Mouse (Mus musculus) macrophage (primary cell): Measurements from ENCODE around the gene Afm. TPM values are rescaled to one million over a fixed set of nuclear protein-coding genes. Genes with fewer than 3 reads are reported as not detected.

Experiments used
- H3K27ac ChIP-seq: fragments of 350-480 bp; formaldehyde crosslinking; 2 replicates; pipeline ENCODE4 v1.9.0; 2021
- H3K36me3 ChIP-seq: fragments of 350-480 bp; formaldehyde crosslinking; 2 replicates; pipeline ENCODE4 v1.9.0; 2021; ENCODE audit errors: inconsistent target
- H3K4me3 ChIP-seq: fragments of 350-480 bp; formaldehyde crosslinking; 2 replicates; pipeline ENCODE4 v1.9.0; 2021; ENCODE audit errors: inconsistent target
- H3K79me2 ChIP-seq: fragments of 350-480 bp; formaldehyde crosslinking; 2 replicates; pipeline ENCODE4 v1.9.0; 2021; ENCODE audit errors: inconsistent target
- WGBS: methylation state at CpG from one replicate; pipeline ENCODE4 v1.1.7; 2026; ENCODE audit warnings: inconsistent platforms; ENCODE audit not compliant: missing documents; 5-methylcytosine and 5-hydroxymethylcytosine counted together
- polyA plus RNA-seq: library from polyadenylated mRNA; stranded (reverse); fragments of 250-400 nt; gene quantifications from 3 replicates; pipeline ENCODE4 v1.2.4, GENCODE M21; 2018; ENCODE audit warnings: inconsistent platforms

Afm gene
- polyA plus RNA-seq, 1 experiment from 2014 or later: not detected

DNA sequence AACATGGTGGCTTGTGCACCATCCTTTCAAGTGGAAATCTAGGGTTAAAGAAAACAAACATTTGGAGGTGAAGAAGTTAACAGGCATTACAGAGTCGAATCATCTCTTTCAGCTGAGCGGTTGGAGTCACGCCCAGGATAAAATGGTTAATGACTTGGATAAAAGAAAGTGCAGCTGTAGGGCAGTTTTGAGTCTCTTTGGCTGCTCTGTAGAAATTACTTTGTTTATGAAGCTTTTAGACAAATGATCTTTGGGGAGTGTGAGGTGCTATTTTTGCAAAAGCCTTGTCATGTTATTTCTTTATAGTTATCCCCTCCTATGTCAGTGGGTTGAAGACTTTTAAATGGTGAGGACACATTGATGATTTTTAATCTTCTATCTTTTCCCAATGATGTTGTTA is 52.5 kb downstream of the Afm start:
- 87% methylated on average over 3 of the region's 3 CpGs for WGBS
- Histone ChIP-seq H3K4me3 (no peak overlapping the region), H3K36me3 (no peaks in the 10 kb centered on the region), H3K79me2 (no peaks in the 10 kb centered on the region), H3K27ac (no peak overlapping the region)

DNA sequence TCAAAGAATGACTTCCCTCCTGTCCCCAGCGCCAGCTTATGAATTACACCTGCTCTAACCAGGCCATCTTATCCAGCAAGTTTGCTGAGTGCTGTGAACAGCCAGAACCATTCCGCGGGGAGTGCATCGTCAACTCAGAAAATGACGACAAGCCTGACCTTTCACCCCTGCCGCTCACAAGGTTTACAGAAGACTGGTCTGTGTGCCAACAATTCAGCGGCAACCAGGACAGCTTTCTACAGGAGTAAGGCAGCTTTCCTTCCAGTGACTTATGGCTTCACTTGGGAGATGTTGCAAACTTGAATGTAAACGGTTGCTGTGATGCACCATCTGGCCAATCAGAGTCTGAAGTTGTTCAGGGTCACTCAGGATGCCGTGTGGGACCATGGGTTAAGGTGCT is 59.0 kb downstream of the Afm start:
- Histone ChIP-seq H3K4me3 (no peak overlapping the region), H3K27ac (no peak overlapping the region), H3K79me2 (no peaks in the 10 kb centered on the region), H3K36me3 (no peaks in the 10 kb centered on the region)
- WGBS: 92% methylated on average over 9 of the region's 9 CpGs

DNA sequence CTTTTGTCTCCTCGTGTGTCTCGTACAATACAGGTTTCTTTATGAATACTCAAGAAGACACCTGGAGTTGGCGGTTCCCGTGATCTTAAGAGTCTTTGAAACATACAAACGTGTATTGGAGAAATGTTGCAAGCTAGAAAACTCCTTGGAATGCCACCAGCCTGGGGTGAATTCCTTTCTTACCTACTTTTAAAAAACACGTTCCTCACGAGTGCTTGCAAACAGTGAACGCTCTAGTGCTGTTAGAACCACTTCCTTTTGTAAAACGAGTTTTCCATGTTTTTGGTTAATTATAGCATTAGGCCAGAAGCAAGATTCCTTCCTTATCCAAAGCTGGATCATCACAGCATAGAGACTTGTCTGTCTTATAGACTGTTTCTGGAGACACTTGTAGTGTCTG is 60.8 kb downstream of the Afm start:
- H3K4me3 ChIP-seq: no peak overlapping the region
- H3K27ac ChIP-seq: no peak overlapping the region
- no peaks in the 10 kb centered on the region for H3K79me2 ChIP-seq
- no peaks in the 10 kb centered on the region for H3K36me3 ChIP-seq
- 87% methylated on average over 9 of the region's 9 CpGs for WGBS

DNA sequence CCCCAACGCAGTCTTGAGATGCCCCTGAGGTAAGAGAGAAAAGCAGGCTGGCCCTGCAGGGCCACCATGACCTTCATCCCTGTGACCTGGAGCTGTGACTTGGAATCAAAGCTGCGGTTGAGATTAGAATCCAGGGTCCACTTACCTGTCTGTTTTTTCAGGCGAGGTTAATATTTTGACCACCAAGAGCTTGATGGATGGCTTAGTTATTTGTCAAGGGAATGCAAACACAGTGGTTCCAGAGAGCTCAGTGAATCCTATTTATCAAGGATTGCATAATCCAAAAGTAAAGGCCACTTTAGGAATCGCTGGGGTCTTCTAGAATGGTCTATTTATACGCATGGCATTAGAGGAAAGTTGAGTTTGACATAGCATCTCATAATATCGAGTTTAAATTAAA is 63.4 kb downstream of the Afm start:
- WGBS: 92% methylated on average over 6 of the region's 6 CpGs
- Histone ChIP-seq H3K79me2 (no peaks in the 10 kb centered on the region), H3K4me3 (no peak overlapping the region), H3K36me3 (no peaks in the 10 kb centered on the region), H3K27ac (no peak overlapping the region)

DNA sequence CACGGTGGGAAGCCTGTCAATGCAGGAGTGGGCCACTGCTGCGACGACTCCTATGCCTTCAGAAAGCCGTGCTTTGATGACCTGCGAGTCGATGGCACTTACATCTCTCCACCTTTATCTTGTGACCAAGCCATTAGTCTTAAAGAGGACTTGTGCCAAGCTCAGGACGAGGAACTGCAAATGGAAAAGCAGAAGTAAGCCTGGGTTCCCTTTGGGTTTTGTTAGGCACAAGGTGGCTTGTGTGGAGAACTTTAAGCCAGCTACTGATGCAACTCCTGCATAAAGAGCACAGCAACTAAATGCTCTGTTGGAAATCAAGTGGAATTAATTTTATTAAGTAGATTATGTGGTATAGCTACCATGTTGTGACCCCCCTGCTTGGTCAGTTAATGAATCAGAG is 66.1 kb downstream of the Afm start:
- Histone ChIP-seq H3K36me3 (no peaks in the 10 kb centered on the region), H3K4me3 (no peak overlapping the region), H3K79me2 (no peaks in the 10 kb centered on the region), H3K27ac (no peak overlapping the region)
- WGBS: 66% methylated on average over 7 of the region's 7 CpGs

DNA sequence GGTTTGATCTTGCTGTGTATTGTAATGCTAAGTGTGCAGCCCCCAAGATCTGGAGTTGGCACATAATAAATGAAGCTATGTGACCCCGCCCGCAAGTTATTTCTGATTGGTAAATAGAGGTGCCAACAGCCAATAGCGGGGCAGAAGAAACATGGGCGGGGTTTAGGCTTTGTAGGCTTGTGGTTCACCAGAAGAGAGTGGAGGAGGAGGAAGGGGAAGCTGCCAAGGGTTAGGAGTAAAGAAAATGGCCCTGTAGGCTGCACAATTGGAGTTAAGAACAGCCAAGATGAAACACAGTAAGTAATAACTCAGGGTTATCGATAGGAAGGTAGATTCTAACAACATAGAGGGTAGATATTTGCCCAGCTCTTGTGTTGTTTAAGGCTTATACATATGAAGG is 67.8 kb downstream of the Afm start:
- 79% methylated on average over 5 of the region's 5 CpGs for WGBS
- H3K79me2 ChIP-seq: no peaks in the 10 kb centered on the region
- H3K36me3 ChIP-seq: no peaks in the 10 kb centered on the region
- no peak overlapping the region for H3K27ac ChIP-seq
- no peak overlapping the region for H3K4me3 ChIP-seq

DNA sequence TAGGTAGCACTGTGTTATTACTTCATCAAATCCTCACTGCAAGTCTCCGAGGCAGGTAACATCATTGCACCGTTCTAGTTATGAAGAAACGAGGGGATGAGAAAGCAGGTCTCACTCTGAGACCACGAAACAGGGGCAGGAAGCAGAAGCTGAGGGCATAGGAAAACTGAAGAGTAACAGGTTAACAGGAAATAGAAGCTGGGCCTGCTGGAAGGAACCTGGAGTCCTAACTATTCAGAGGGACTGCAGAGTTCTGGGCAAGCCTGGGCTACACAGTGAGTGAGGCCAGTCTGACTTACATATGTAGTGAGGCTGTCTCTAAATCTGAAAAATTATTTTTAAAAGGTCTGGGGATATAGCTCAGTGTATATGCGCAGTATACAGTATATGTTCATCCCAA is 69.4 kb downstream of the Afm start:
- WGBS: 62% methylated on average over 5 of the region's 5 CpGs
- H3K4me3 ChIP-seq: no peak overlapping the region

DNA sequence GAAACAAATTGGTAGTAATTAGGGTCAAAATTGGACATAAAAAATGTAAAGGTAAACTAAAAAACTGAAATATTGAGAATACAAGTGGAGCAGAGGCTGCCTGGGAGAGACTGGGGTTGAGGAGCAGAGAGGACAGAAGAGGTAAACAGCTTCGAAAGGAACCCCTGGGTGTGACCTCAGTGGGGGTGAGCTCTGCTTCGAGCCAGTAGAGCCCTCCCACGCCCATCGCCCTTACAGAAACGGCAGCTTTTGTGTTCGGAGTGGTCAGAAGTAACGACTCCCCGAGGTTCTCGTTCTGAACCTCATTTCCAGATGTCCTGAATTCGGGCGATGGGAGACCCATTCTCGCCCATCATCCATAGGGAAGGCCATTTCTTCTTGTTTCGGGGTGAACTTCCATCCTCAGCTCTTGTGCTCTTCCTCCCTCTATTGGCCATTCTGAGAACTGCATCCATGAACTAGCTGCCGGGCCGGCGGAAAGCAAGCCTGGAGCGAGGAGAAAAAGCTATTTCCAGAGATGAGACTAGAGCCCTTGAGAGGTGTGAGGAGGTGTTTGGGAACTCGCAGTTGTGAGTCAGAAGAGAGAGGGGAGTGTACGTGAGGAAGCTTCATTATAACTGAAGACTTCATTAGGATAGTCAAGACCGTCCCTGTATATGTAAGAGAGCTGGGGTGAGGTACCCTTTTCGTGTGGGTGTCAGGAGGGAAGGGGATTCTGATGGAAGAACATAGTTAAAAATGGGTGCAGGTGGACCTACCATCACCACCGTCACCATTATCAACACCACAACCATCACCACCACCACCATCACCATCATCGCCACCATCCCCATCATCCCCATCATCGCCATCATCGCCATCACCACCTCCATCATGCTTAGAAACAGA is 70.2 kb downstream of the Afm start:
- H3K36me3 ChIP-seq: no peaks in the 10 kb centered on the region
- H3K79me2 ChIP-seq: no peaks in the 10 kb centered on the region
- H3K27ac ChIP-seq: no peak overlapping the region
- 29% methylated on average over 25 of the region's 25 CpGs for WGBS
- H3K4me3 ChIP-seq: no peak overlapping the region; the same call in 1 of the 2 replicates

More for the DNA sequence above, 69.4 kb downstream of the Afm start:
- no peaks in the 10 kb centered on the region for H3K36me3 ChIP-seq
- no peaks in the 10 kb centered on the region for H3K79me2 ChIP-seq
- no peak overlapping the region for H3K27ac ChIP-seq

DNA sequence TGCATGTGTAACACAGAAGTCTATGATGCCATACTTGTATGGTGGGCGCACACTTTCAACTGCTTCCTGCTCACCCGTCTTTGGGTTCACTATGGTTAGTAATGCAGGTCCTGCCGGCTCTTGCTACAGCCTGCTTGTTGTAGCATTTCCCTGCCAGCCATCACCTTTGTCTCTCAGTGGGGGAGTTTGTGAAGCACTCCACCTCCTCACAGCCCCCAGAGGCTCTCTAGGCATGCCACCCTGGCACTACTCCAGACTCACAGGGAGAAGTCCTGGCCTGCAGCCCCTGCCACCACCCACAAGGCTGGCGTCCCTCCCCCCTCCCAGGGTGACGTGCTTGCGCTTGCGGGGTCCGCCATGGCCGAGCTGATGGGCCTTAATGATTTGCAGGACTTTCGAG is 71.9 kb downstream of the Afm start:
- no peak overlapping the region for H3K27ac ChIP-seq
- H3K4me3 ChIP-seq: no peak overlapping the region
- H3K36me3 ChIP-seq: no peaks in the 10 kb centered on the region
- WGBS: 95% methylated on average over 10 of the region's 10 CpGs
- no peaks in the 10 kb centered on the region for H3K79me2 ChIP-seq

DNA sequence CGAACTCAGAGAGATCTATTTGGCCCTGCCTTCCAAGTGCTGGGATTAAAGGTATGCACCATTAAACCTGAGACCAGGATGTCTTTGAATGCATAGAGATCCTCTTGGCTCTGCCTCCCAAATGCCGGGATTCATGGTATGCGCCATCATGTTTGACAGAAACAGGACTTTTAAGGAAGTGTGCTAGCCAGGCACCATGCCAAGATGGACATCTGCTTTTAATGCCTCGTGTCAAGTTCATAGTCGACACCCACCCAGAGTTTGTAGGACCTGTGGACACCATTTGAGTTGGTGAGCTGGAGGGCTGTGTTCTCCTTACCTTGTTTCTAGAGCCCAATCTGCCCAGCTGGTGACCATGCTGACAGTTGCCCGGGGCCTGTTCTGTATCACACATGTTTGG is 73.2 kb downstream of the Afm start:
- WGBS: 64% methylated on average over 6 of the region's 6 CpGs

DNA sequence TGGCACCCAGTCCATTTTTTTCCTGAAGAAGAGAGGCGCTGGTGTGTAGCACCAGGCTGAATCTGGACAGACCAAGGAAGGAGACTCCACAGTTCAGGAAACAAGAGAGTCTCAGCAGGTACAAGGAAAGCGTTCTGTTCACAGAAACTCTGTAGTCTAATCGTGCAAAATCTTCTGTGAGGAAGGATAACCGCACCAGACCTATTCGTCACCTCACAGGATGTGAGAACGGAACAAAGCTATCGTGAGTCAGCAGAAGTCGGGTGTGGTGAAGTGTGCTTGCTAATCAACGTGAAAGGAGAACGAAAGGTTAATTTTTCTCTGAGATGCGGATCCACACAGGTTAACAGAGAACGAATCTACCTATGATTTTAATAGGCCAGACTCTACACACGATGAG is 76.2 kb downstream of the Afm start:
- Histone ChIP-seq H3K4me3 (no peak overlapping the region), H3K27ac (no peak overlapping the region), H3K79me2 (no peaks in the 10 kb centered on the region), H3K36me3 (no peaks in the 10 kb centered on the region)
- 3% methylated on average over 13 of the region's 13 CpGs for WGBS

More for the DNA sequence above, 73.2 kb downstream of the Afm start:
- H3K4me3 ChIP-seq: no peak overlapping the region
- H3K36me3 ChIP-seq: no peaks in the 10 kb centered on the region
- H3K27ac ChIP-seq: no peak overlapping the region
- H3K79me2 ChIP-seq: no peaks in the 10 kb centered on the region

DNA sequence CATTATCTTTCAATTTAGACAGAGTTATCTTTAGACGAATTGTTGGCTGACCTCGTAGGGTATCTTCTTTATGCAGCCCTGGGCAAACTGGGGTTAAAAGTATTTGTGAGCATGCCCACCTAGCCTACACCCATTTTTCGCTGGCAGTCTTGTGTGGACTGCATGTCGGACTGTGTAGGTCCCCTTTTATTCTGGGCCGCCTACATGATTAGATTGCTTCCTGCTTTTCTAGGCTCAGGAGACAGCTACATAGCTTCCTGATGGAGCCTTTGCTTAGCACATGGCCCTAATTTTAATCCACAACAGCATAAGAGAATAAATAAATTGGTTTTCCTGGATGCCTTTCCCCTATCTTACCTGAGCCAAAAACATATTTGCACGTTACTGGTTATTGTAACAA is 77.4 kb downstream of the Afm start:
- WGBS: 71% methylated on average over 6 of the region's 6 CpGs
- Histone ChIP-seq H3K36me3 (no peaks in the 10 kb centered on the region), H3K27ac (no peak overlapping the region), H3K79me2 (no peaks in the 10 kb centered on the region), H3K4me3 (no peak overlapping the region)

DNA sequence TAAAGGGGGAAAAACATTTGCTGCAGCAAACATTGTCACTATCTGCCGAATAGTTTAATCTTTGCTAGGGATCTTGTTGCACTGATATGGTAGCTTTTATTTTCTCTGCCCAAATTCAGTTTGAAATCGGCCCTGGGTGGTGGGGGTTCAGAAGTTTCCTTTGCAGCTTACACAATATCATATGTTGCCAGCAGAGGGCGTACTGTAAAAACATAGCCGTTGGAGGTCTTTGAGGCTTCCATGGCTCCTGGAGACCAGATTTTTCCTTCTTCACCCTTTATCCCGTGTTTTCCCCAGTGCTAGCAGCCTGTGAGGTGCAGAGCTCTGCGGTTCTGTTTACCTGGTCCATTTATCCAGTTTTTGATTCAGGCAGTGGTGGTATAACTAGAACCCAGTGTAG is 82.7 kb downstream of the Afm start:
- H3K27ac ChIP-seq: no peak overlapping the region
- H3K4me3 ChIP-seq: no peak overlapping the region
- H3K79me2 ChIP-seq: no peaks in the 10 kb centered on the region
- H3K36me3 ChIP-seq: no peaks in the 10 kb centered on the region
- WGBS: 11% methylated on average over 6 of the region's 6 CpGs
